Mouse (Mus musculus) cerebellum, postnatal 36 days (tissue): ENCODE results near the gene Ahnak.
"Not testable (repeated sequence)": the region's sequence is repeated elsewhere in the genome, so short reads cannot be mapped to it uniquely, and the experiment has no call there.

Source experiments
- DNase-seq, 2 experiments: peaks; one replicate each; pipeline ENCODE4 v3.0.0; 2021 to 2022; ENCODE audit warnings: mixed read lengths in 2 of 2

Gene Ahnak

GRCm38 (mm10) chr19:9069687-9070307 lies 80.7 kb downstream of the Ahnak start:
- no peak for DNase-seq

GRCm38 (mm10) chr19:9070316-9070715 lies 81.2 kb downstream of the Ahnak start:
- no peak for DNase-seq

GRCm38 (mm10) chr19:9071456-9072156 lies 82.5 kb downstream of the Ahnak start:
- DNase-seq = peak; percentile 27 to 31

GRCm38 (mm10) chr19:9072157-9072530 lies 83.1 kb downstream of the Ahnak start:
- DNase-seq = no peak

- no peak for DNase-seq
Measured at GRCm38 (mm10) chr19:9073776-9074411, 84.8 kb downstream of the Ahnak start.

GRCm38 (mm10) chr19:9074424-9074823 lies 85.3 kb downstream of the Ahnak start:
- no peak for DNase-seq

- no peak for DNase-seq
Measured at GRCm38 (mm10) chr19:9075558-9075957, 86.5 kb downstream of the Ahnak start.

- DNase-seq = no peak
Measured at GRCm38 (mm10) chr19:9076035-9076434, 87.0 kb downstream of the Ahnak start.

GRCm38 (mm10) chr19:9076982-9077660 lies 88.0 kb downstream of the Ahnak start:
- no peak for DNase-seq

- no peak for DNase-seq
Measured at GRCm38 (mm10) chr19:9079916-9080315, 90.8 kb downstream of the Ahnak start.

GRCm38 (mm10) chr19:9081311-9082190 lies 92.5 kb downstream of the Ahnak start:
- DNase-seq = no peak

- DNase-seq = peak; percentile 74 to 79
Measured at GRCm38 (mm10) chr19:9082191-9083009, 93.3 kb downstream of the Ahnak start.

- no peak for DNase-seq
Measured at GRCm38 (mm10) chr19:9083010-9083355, 93.9 kb downstream of the Ahnak start.

GRCm38 (mm10) chr19:9083892-9084291 lies 94.8 kb downstream of the Ahnak start:
- DNase-seq = not testable (repeated sequence)

- no peak for DNase-seq
Measured at GRCm38 (mm10) chr19:9087821-9088220, 98.7 kb downstream of the Ahnak start, which contains the start of gene Scgb1a1. Gene Scgb1a1, minus strand, starts transcription at chr19:9087958.

GRCm38 (mm10) chr19:9090191-9090590 lies 101.1 kb downstream of the Ahnak start:
- DNase-seq = no peak

GRCm38 (mm10) chr19:9090709-9091108 lies 101.6 kb downstream of the Ahnak start:
- no peak for DNase-seq

- DNase-seq = no peak
Measured at GRCm38 (mm10) chr19:9095111-9095510, 106.0 kb downstream of the Ahnak start.

GRCm38 (mm10) chr19:9097441-9097840 lies 108.4 kb downstream of the Ahnak start:
- DNase-seq = peak; percentile 19 to 43

GRCm38 (mm10) chr19:9099751-9100150 lies 110.7 kb downstream of the Ahnak start:
- no peak for DNase-seq

GRCm38 (mm10) chr19:9100297-9101061 lies 111.4 kb downstream of the Ahnak start:
- no peak for DNase-seq
